Mouse (Mus musculus): ENCODE measurements at regions not wholly inside any gene's neighbourhood (a gene's known extent, or its start where the extent isn't known, plus 50 kb on each side); places are given as distances from the start of the nearest gene placed in this dataset.

GRCm38 (mm10) chr5:70501385-70501784 is 341.0 kb downstream of the Gabrg1 start:
- DNase-seq (ENCODE audit: low spot score in 2 of 2), result peak in 1 of 2 experiments; percentile 37
- intact Hi-C loops (cut with DNase I), result no loop called here

DNA sequence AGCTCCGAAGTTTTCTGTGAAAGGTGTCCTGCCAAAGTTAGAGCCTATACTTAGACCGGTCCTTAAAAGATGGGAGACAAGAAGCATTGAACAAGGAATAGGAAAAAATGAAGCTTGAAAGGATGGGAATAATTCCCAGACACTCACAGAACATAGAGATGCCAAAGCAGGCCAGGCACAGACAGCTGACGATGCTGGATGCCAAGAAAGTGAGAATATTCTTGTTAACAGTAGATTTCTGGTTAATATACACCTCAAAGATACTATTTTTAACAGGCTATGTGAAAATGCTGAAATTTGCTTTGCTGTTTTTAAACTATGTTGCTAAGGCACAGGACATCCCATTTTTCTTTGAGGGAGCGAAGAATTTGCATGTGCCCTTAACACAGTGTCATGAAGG is 366.3 kb downstream of the Gabrg1 start:
- intact Hi-C loops (cut with DNase I), result no loop called here

DNA sequence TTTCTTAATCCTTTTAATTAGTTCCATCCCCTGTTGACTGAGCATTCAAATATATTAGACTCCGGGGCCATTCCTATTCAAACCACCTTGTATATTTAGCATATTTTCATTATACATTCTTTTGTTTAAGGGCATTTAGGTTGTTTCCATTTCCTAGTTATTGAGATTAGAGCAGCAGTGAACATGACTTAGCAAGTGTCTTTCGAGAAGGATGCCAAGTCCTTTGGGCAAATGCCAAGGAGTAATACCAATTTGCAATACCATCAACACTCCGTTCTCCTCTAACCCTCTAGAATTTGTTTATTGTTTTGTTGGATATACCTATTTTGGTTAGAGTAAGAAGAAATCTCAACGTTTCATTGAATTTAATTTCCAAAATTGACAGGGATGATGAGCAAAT is 407.8 kb downstream of the Gabrg1 start:
- no peak for DNase-seq (ENCODE audit: low spot score in 2 of 2)
- intact Hi-C loops (cut with DNase I), result no loop called here

More for the DNA sequence above, 366.3 kb downstream of the Gabrg1 start:
- peak; percentile 4 to 7 for DNase-seq (ENCODE audit: low spot score in 2 of 2)

GRCm38 (mm10) chr5:70400561-70400960 is 441.9 kb downstream of the Gabrg1 start:
- intact Hi-C loops (cut with DNase I), result no loop called here
- no peak for DNase-seq (ENCODE audit: low spot score in 2 of 2)

DNA sequence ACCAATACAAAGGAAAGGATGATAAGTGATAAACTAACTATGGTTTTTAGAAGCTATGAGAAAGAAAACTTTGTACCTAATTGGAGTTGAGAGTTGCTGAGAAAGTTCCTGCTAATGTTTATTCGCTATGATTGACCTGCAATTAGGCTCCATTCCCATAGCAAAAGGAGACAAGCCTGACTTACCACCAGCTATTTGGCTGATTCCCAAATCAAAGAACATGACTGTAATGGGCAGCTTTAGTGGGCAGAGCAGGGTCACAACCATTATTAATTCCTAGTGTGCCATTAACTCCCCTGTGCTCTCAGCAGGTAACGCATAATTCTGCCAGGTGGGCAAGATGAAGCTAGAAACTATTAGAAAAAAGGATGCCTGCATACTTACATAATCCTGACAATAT is 452.5 kb downstream of the Gabrg1 start:
- no peak for DNase-seq (ENCODE audit: low spot score in 2 of 2)
- intact Hi-C loops (cut with DNase I), result no loop called here

GRCm38 (mm10) chr5:70387318-70387717 is 455.1 kb downstream of the Gabrg1 start:
- intact Hi-C loops (cut with DNase I), result no loop called here
- no peak for DNase-seq (ENCODE audit: low spot score in 2 of 2)
